Mouse (Mus musculus) heart, embryonic 12.5 days (tissue): ENCODE measurements around the gene Ppp1r37. TPM values are rescaled to one million over a fixed set of nuclear protein-coding genes. Genes with fewer than 3 reads are reported as not detected.
A peak's percentile ranks its signal among the peaks of the same experiment; 100 is the strongest.

Source experiments
- ATAC-seq: fragments of 200-750 bp; cut with Nextera tagmentation; 2 replicates; pipeline ENCODE4 v1.8.0; 2017; ENCODE audit warnings: moderate TSS enrichment, moderate library complexity; ENCODE audit not compliant: insufficient number of reproducible peaks, low FRiP score
- H3K27ac ChIP-seq: fragments of 300-500 bp; sonication (generic); 2 replicates; pipeline ENCODE4 v1.5.1; 2016; ENCODE audit warnings: mild to moderate bottlenecking, moderate library complexity; ENCODE audit not compliant: poor library complexity, severe bottlenecking
- H3K27me3 ChIP-seq: fragments of 300-500 bp; sonication (generic); replicated peaks from 2 replicates; pipeline ENCODE4 v1.6.1; 2016; ENCODE audit warnings: mild to moderate bottlenecking, moderate library complexity
- H3K36me3 ChIP-seq: fragments of 300-500 bp; sonication (generic); 2 replicates; pipeline ENCODE4 v1.6.1; 2016; ENCODE audit warnings: mild to moderate bottlenecking, moderate library complexity
- H3K4me1 ChIP-seq: fragments of 300-500 bp; sonication (generic); replicated peaks from 2 replicates; pipeline ENCODE4 v1.6.1; 2016; ENCODE audit warnings: mild to moderate bottlenecking
- H3K4me2 ChIP-seq: fragments of 300-500 bp; sonication (generic); 2 replicates; pipeline ENCODE4 v1.6.1; 2016; ENCODE audit warnings: mild to moderate bottlenecking, moderate library complexity
- H3K4me3 ChIP-seq: fragments of 300-500 bp; sonication (generic); 2 replicates; pipeline ENCODE4 v1.5.1; 2016; ENCODE audit warnings: mild to moderate bottlenecking
- H3K9ac ChIP-seq: fragments of 300-500 bp; sonication (generic); 2 replicates; pipeline ENCODE4 v1.6.1; 2016; ENCODE audit warnings: mild to moderate bottlenecking, moderate library complexity
- H3K9me3 ChIP-seq: fragments of 300-500 bp; sonication (generic); replicated peaks from 2 replicates; pipeline ENCODE4 v1.6.1; 2016; ENCODE audit warnings: mild to moderate bottlenecking, moderate library complexity
- WGBS: fragments of 180-500 bp; shearing (Covaris S2); methylation state at CpG from one replicate; pipeline ENCODE4 v1.1.7; 2016; 5-methylcytosine and 5-hydroxymethylcytosine counted together
- polyA plus RNA-seq: library from polyadenylated mRNA; unstranded; fragments of >200 nt; fragmentation: Nextera tagmentation; extraction: Ambion mirVana; gene quantifications from 2 replicates; pipeline ENCODE4 v1.2.1, GENCODE M21; 2016

Ppp1r37 gene
- polyA plus RNA-seq, 1 experiment from 2014 or later, result 26.2 TPM

- Histone ChIP-seq H3K4me1 (peaks cover 22% of the 10 kb centered on the region), H3K9me3 (peaks cover 6% of the 10 kb centered on the region; the same call in 1 of the 2 replicates), H3K4me2 (no peak overlapping the region), H3K9ac (no peak overlapping the region), H3K36me3 (peaks cover 67% of the 10 kb centered on the region), H3K4me3 (no peak overlapping the region), H3K27me3 (no peaks in the 10 kb centered on the region), H3K27ac (no peak overlapping the region)
- ATAC-seq, result no peak
- WGBS, result 89% methylated on average over 8 of the region's 8 CpGs
Measured at GRCm38 (mm10) chr7:19567426-19567825, 4.5 kb upstream of the Ppp1r37 start.

DNA sequence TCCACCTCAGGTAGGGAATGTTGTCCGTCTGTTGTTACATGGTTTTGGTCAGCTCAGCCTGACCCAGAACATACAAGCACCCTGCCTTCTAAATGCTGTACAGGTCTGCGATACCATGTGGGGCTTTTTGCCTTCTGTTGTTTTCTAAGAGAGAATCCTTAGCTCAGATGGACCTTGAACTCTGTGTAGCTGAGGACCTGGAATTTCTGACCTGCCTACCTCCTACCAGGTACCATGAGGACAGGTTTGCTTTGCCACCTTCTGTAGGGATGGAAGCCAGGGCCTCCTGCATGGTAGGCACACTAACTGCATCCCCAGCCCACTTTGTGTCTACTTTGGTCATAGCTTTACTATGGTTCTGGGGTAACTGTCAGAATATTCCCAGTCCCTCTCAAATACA, 2.9 kb upstream of the Ppp1r37 start:
- peaks cover 14% of the 10 kb centered on the region for H3K4me1 ChIP-seq
- peaks cover 61% of the 10 kb centered on the region for H3K36me3 ChIP-seq
- no peak overlapping the region for H3K4me2 ChIP-seq
- 91% methylated on average over 2 of the region's 2 CpGs for WGBS
- H3K27ac ChIP-seq, result no peak overlapping the region
- H3K9me3 ChIP-seq, result peaks cover 6% of the 10 kb centered on the region; the same call in 1 of the 2 replicates
- no peaks in the 10 kb centered on the region for H3K27me3 ChIP-seq
- ATAC-seq, result no peak
- no peak overlapping the region for H3K9ac ChIP-seq
- H3K4me3 ChIP-seq, result no peak overlapping the region

GRCm38 (mm10) chr7:19564455-19564854, 1.6 kb upstream of the Ppp1r37 start:
- peaks cover 48% of the 10 kb centered on the region for H3K36me3 ChIP-seq
- WGBS, result 89% methylated on average over 4 of the region's 4 CpGs

GRCm38 (mm10) chr7:19563884-19564283, 1.0 kb upstream of the Ppp1r37 start:
- 0 out of 2 replicates have a peak overlapping the region, but pooled peaks have one; percentile 94 for H3K4me2 ChIP-seq
- 0 out of 2 replicates have a peak overlapping the region, but pooled peaks have one; percentile 10 for H3K27ac ChIP-seq
- peaks cover 32% of the 10 kb centered on the region for H3K4me1 ChIP-seq
- peaks cover 6% of the 10 kb centered on the region; the same call in 1 of the 2 replicates for H3K9me3 ChIP-seq
- no peak for ATAC-seq
- no peaks in the 10 kb centered on the region for H3K27me3 ChIP-seq
- WGBS, result 65% methylated on average over 3 of the region's 3 CpGs
- no peak overlapping the region for H3K9ac ChIP-seq
- H3K4me3 ChIP-seq, result no peak overlapping the region
- H3K36me3 ChIP-seq, result peaks cover 42% of the 10 kb centered on the region

More at GRCm38 (mm10) chr7:19564455-19564854, 1.6 kb upstream of the Ppp1r37 start:
- H3K4me2 ChIP-seq, result no peak overlapping the region
- no peak overlapping the region for H3K27ac ChIP-seq
- no peaks in the 10 kb centered on the region for H3K27me3 ChIP-seq
- H3K9ac ChIP-seq, result no peak overlapping the region
- H3K4me3 ChIP-seq, result no peak overlapping the region
- ATAC-seq, result no peak
- peaks cover 6% of the 10 kb centered on the region; the same call in 1 of the 2 replicates for H3K9me3 ChIP-seq
- peaks cover 26% of the 10 kb centered on the region for H3K4me1 ChIP-seq

DNA sequence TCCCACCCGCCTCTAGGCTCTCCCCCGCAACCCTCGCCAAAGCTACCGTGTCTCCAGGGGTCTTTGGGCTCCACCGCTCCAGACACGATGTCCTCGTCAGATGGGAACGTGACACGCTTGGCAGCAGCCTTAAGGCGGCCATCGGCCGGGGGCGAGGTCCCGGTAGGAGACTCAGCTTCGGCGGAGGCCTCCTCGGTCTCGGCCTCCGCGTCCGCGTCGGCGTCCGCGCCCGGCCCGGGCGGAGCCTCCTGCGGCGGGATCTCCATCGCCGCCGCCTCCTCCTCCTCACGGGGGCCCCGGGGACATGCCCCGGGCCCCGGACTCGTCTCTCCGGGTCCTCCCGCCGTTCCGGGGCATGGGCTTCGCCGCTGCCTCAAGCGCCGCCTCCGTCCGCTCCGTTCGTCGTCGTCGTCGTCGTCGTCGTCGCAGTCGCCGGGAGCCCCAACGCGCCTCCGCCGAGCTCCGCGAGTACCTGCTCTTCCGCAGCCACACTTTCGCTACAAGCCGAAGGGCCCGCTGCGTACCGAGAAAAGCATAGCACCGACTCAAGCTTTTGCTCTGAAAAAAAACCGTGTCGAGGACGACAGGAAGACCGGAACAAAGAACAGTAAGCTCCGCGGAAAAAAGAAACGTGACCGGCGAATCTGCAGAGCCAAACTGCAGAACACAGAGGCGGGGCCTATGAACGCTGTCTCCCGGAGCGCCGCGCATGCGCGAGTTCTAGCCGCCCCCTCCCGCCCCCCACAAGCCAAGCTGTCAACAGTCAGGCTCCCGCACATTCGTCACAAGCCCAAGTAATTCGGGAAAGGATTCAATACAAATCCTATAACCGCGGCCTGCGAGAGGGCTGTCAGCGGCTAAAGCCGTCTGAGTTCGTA, 872 bp downstream of the Ppp1r37 start:
- Histone ChIP-seq H3K27ac (peak overlapping the region; percentile 79), H3K4me1 (peaks cover 51% of the 10 kb centered on the region)
- WGBS, result under 1% methylated on average over 102 of the region's 102 CpGs

DNA sequence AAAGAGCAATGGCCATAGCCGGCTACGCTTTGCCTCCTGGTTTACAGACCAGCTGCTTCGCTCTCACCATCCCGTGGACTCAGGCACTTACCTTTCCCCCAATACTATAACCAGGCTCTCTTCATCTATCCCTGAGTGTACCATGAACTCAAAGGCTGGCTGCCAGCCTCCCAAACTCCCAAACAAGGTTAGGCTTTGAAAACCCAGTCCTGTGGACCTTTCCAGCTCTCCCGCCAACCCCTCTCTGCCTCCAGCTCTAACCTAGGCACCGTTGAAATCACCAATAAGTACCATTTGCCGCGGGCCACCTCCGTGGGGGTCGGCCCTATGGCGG, 1.5 kb downstream of the Ppp1r37 start:
- H3K4me1 ChIP-seq, result peaks cover 56% of the 10 kb centered on the region

More for the DNA sequence above, 872 bp downstream of the Ppp1r37 start:
- peak overlapping the region; percentile 94 for H3K4me2 ChIP-seq
- H3K27me3 ChIP-seq, result no peaks in the 10 kb centered on the region
- peaks cover 6% of the 10 kb centered on the region; the same call in 1 of the 2 replicates for H3K9me3 ChIP-seq
- ATAC-seq, result peak; percentile 89
- H3K9ac ChIP-seq, result peak overlapping the region; percentile 95
- peak overlapping the region; percentile 78 for H3K4me3 ChIP-seq
- H3K36me3 ChIP-seq, result peaks cover 32% of the 10 kb centered on the region

GRCm38 (mm10) chr7:19560491-19561260, 2.2 kb downstream of the Ppp1r37 start:
- Histone ChIP-seq H3K9me3 (peaks cover 6% of the 10 kb centered on the region; the same call in 1 of the 2 replicates), H3K27me3 (no peaks in the 10 kb centered on the region), H3K4me1 (peaks cover 56% of the 10 kb centered on the region), H3K27ac (no peak overlapping the region), H3K4me3 (peak overlapping the region; percentile 78), H3K4me2 (peak overlapping the region; percentile 94), H3K9ac (peak overlapping the region; percentile 95), H3K36me3 (peaks cover 30% of the 10 kb centered on the region)
- ATAC-seq, result no peak
- 24% methylated on average over 11 of the region's 11 CpGs for WGBS

More for the DNA sequence above, 1.5 kb downstream of the Ppp1r37 start:
- H3K9ac ChIP-seq, result peak overlapping the region; percentile 95
- H3K4me3 ChIP-seq, result peak overlapping the region; percentile 78
- no peak for ATAC-seq
- peaks cover 6% of the 10 kb centered on the region; the same call in 1 of the 2 replicates for H3K9me3 ChIP-seq
- WGBS, result 1% methylated on average over 11 of the region's 11 CpGs
- H3K4me2 ChIP-seq, result peak overlapping the region; percentile 94
- peaks cover 29% of the 10 kb centered on the region for H3K36me3 ChIP-seq
- H3K27ac ChIP-seq, result peak overlapping the region; percentile 79; the same call in 1 of the 2 replicates
- H3K27me3 ChIP-seq, result no peaks in the 10 kb centered on the region

- Histone ChIP-seq H3K36me3 (peaks cover 17% of the 10 kb centered on the region), H3K27me3 (no peaks in the 10 kb centered on the region), H3K9ac (peak overlapping the region; percentile 26; the same call in 1 of the 2 replicates), H3K4me3 (no peak overlapping the region), H3K4me2 (no peak overlapping the region), H3K9me3 (no peaks in the 10 kb centered on the region), H3K27ac (no peak overlapping the region), H3K4me1 (peaks cover 64% of the 10 kb centered on the region)
- 30% methylated on average over 2 of the region's 2 CpGs for WGBS
- ATAC-seq, result no peak
Measured at GRCm38 (mm10) chr7:19558965-19559364, 3.9 kb downstream of the Ppp1r37 start.

GRCm38 (mm10) chr7:19557982-19558900, 4.6 kb downstream of the Ppp1r37 start:
- Histone ChIP-seq H3K9me3 (no peaks in the 10 kb centered on the region), H3K4me1 (peaks cover 65% of the 10 kb centered on the region), H3K27me3 (no peaks in the 10 kb centered on the region), H3K27ac (no peak overlapping the region), H3K4me2 (no peak overlapping the region), H3K36me3 (peaks cover 19% of the 10 kb centered on the region), H3K9ac (peak overlapping the region; percentile 26; the same call in 1 of the 2 replicates), H3K4me3 (no peak overlapping the region)
- ATAC-seq, result no peak
- WGBS, result 90% methylated on average over 6 of the region's 6 CpGs

DNA sequence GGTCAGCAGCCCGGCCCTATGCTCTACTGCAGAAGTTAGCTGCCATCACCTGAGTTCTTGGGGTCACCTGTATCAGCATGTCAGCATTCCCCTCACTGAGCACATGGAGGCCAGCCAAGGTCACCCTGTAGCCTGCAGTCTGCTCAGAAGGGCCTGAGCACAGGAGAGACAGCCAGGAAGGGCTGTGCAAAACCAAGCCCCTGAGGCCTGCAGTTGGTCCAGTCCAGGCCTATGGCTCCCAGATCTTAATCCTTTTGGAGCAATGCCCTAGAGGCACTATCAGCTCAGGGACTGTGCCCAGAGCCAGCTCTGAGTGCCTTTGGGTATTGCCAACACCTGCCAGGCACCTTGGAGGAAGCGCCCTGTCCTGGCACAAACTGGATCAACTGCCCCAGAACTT, 5.8 kb downstream of the Ppp1r37 start:
- H3K27me3 ChIP-seq, result no peaks in the 10 kb centered on the region
- peak overlapping the region; percentile 44 for H3K9ac ChIP-seq
- no peak overlapping the region for H3K4me2 ChIP-seq
- peaks cover 27% of the 10 kb centered on the region for H3K36me3 ChIP-seq
- no peak overlapping the region for H3K4me3 ChIP-seq
- no peak for ATAC-seq
- peaks cover 72% of the 10 kb centered on the region for H3K4me1 ChIP-seq
- H3K27ac ChIP-seq, result peak overlapping the region; percentile 22; the same call in 1 of the 2 replicates
- no peaks in the 10 kb centered on the region for H3K9me3 ChIP-seq
- 88% methylated on average over 2 of the region's 2 CpGs for WGBS
